Mouse (Mus musculus) large intestine, adult 2 months (tissue): ENCODE data around the gene Fras1. TPM values are rescaled to one million over a fixed set of nuclear protein-coding genes. Genes with fewer than 3 reads are reported as not detected.

Experiments used
- DNase-seq: peaks from one replicate; pipeline ENCODE4 v3.0.0-alpha.2; 2012; ENCODE audit warnings: low read depth, low spot score
- WGBS: fragments of 180-500 bp; shearing (Covaris S2); methylation state at CpG from one replicate; pipeline ENCODE4 v1.1.7; 2018; 5-methylcytosine and 5-hydroxymethylcytosine counted together
- polyA plus RNA-seq: library from polyadenylated mRNA; depleted of rRNA; stranded (reverse); fragments of >200 nt; gene quantifications from 2 replicates; pipeline ENCODE4 v1.2.3, GENCODE M21; 2012; rRNA removed

Gene Fras1
- 0.24 and 0.29 TPM in 2 replicates for polyA plus RNA-seq

- no peak for DNase-seq
- 2% methylated on average over 16 of the region's 16 CpGs for WGBS
These were observed at the start of gene Fras1 for GRCm38 (mm10) chr5:96373567-96373985. TSS of gene Fras1 (plus strand) at chr5:96373955.

- WGBS, result 37% methylated on average over 25 of the region's 25 CpGs
These were observed 42.6 kb upstream of the Fras1 start for GRCm38 (mm10) chr5:96331048-96331737.

GRCm38 (mm10) chr5:96331738-96332070 lies 42.1 kb upstream of the Fras1 start:
- DNase-seq, result peak; percentile 13
- 13% methylated on average over 5 of the region's 5 CpGs for WGBS

More at GRCm38 (mm10) chr5:96331048-96331737, 42.6 kb upstream of the Fras1 start:
- peak; percentile 8 for DNase-seq

GRCm38 (mm10) chr5:96333963-96334362 lies 39.8 kb upstream of the Fras1 start:
- peak; percentile 21 for DNase-seq
- WGBS, result 39% methylated on average over 3 of the region's 3 CpGs

GRCm38 (mm10) chr5:96340564-96340963 lies 33.2 kb upstream of the Fras1 start:
- no peak for DNase-seq
- 92% methylated on average over 6 of the region's 6 CpGs for WGBS

- WGBS, result 56% methylated on average over 2 of the region's 2 CpGs
- no peak for DNase-seq
These were observed 28.8 kb upstream of the Fras1 start for GRCm38 (mm10) chr5:96344983-96345382.

- DNase-seq, result no peak
These were observed 21.8 kb upstream of the Fras1 start for GRCm38 (mm10) chr5:96351963-96352362.

- WGBS, result 74% methylated on average over 4 of the region's 4 CpGs
- DNase-seq, result no peak
These were observed 9.8 kb upstream of the Fras1 start for GRCm38 (mm10) chr5:96363950-96364349.

GRCm38 (mm10) chr5:96365590-96365989 lies 8.2 kb upstream of the Fras1 start:
- no peak for DNase-seq

GRCm38 (mm10) chr5:96367260-96367659 lies 6.5 kb upstream of the Fras1 start:
- no peak for DNase-seq

More at GRCm38 (mm10) chr5:96365590-96365989, 8.2 kb upstream of the Fras1 start:
- 76% methylated on average over 5 of the region's 5 CpGs for WGBS

GRCm38 (mm10) chr5:96373106-96373505 lies 649 bp upstream of the Fras1 start:
- DNase-seq, result no peak
- WGBS, result 35% methylated on average over 6 of the region's 6 CpGs

- DNase-seq, result no peak
- under 1% methylated on average over 83 of the region's 84 CpGs for WGBS
These were observed 489 bp downstream of the Fras1 start for GRCm38 (mm10) chr5:96373986-96374901.

- under 1% methylated on average over 17 of the region's 17 CpGs for WGBS
- no peak for DNase-seq
These were observed 1.7 kb downstream of the Fras1 start for GRCm38 (mm10) chr5:96375391-96375831.

- 58% methylated on average over 4 of the region's 4 CpGs for WGBS
- DNase-seq, result no peak
These were observed 2.5 kb downstream of the Fras1 start for GRCm38 (mm10) chr5:96376216-96376615.

- 92% methylated on average over 15 of the region's 15 CpGs for WGBS
- DNase-seq, result no peak
These were observed 12.6 kb downstream of the Fras1 start for GRCm38 (mm10) chr5:96386138-96386933.

- WGBS, result 95% methylated on average over 8 of the region's 8 CpGs
- no peak for DNase-seq
These were observed 14.6 kb downstream of the Fras1 start for GRCm38 (mm10) chr5:96388306-96388705.

GRCm38 (mm10) chr5:96389963-96390623 lies 16.3 kb downstream of the Fras1 start:
- DNase-seq, result no peak
- WGBS, result 90% methylated on average over 11 of the region's 11 CpGs

- no peak for DNase-seq
These were observed 17.3 kb downstream of the Fras1 start for GRCm38 (mm10) chr5:96391086-96391485.

GRCm38 (mm10) chr5:96394947-96395346 lies 21.2 kb downstream of the Fras1 start:
- WGBS, result 92% methylated on average over 4 of the region's 4 CpGs
- DNase-seq, result no peak

More at GRCm38 (mm10) chr5:96391086-96391485, 17.3 kb downstream of the Fras1 start:
- 42% methylated on average over 4 of the region's 4 CpGs for WGBS
